Mouse (Mus musculus) c-Kit-positive CD71-positive TER-119-positive erythroid progenitor cells, embryonic 14.5 days (primary cell): ENCODE measurements around the gene Moxd1.

Source experiments
- DNase-seq: peaks from one replicate; pipeline ENCODE4 v3.0.0-alpha.2; 2013; ENCODE audit warnings: low spot score

Moxd1 gene

DNA sequence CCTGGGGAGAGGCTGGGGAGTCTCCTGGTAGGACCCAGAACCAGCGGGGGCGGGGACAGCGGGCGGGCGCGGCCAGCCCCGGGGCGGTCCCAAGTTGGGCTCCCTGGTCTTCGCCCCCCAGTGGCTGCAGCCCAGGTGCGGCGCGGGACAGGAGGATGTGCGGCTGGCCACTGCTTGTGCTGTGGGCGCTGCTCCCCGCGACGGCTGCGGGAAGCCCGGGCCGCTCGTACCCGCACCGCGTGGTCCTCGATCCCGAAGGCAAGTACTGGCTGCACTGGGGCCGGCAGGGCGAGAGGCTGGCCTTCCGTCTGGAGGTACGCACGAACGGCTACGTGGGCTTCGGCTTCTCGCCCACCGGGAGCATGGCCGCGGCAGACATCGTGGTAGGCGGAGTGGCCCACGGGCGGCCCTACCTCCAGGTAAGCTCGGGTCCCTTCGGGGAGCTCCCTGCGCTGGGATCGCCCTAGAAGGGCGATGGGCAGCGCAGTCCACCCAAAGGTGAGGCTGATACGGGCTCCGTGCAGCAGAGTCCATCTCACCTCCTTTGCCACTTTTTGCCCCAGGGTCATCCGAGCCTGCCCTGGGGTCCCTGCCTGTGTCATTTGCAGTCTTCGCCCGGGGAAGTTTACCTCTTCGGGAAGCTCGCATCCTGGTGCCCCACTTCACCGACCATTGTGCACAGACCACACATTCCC lies at the start of gene Moxd1:
Gene Moxd1, plus strand, starts transcription at position 69 of the 695 bp plus-strand sequence.
- no peak for DNase-seq

DNA sequence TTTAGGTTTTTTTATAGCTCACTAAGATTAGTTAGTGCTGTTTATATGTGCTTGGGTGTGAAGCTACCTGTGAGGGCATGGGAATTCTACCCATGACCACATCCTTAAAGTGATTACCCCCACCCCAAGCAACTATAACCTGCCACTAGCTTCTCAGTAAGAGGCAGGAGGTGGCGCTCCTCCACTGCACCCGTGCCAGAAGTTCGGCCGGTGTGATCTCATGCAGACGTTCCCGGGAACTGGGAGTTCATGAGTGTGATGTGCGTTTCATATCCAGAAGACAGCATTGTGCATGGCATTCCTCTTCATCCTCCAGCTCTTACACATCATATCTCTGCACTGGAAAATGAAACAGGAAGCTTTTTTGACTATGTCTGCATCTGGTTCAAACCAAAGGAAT lies 32.9 kb upstream of the Moxd1 start:
- no peak for DNase-seq

DNA sequence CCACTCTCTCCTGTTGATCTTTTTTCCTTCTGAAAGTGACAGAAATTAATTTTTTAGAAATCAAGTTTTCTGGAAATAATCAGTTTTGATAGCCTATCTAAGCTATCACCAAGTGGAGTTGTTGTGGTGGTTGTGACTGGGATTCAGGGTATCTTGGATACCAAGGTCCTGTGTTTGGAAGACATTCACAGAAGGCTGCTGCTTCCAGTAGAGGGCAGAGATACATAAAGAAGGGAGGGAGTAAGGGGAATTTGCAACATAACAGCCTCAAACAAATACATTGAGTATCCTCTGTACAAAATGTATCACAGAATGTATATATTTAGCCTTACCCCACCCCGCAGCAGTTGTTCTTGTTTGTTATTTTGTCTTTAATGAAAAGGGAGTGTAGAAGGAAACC lies 31.3 kb upstream of the Moxd1 start:
- no peak for DNase-seq

DNA sequence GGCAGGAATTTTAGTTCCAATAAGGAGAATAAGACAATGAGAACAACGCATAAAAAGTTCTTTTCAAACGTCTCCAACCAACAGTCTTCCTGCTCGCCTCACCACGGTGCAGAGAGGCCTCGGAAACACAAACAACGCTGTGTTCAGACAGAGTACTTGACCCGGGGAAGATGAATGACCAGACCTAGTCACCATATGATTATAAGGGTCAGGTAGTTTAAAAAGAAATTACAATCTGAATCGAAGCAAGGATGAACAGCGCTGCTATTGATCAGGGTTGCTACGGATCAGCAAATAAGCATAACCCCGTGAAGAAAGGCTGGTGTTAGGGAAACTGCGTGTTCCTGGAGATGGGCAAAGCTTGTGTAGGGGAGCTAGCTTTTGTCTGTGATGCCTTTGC lies 24.0 kb upstream of the Moxd1 start:
- DNase-seq = no peak

- no peak for DNase-seq
Observed at GRCm38 (mm10) chr10:24200099-24200498, 23.2 kb upstream of the Moxd1 start.

GRCm38 (mm10) chr10:24210075-24210474 lies 13.2 kb upstream of the Moxd1 start:
- no peak for DNase-seq

GRCm38 (mm10) chr10:24213297-24213696 lies 10.0 kb upstream of the Moxd1 start:
- DNase-seq = no peak

DNA sequence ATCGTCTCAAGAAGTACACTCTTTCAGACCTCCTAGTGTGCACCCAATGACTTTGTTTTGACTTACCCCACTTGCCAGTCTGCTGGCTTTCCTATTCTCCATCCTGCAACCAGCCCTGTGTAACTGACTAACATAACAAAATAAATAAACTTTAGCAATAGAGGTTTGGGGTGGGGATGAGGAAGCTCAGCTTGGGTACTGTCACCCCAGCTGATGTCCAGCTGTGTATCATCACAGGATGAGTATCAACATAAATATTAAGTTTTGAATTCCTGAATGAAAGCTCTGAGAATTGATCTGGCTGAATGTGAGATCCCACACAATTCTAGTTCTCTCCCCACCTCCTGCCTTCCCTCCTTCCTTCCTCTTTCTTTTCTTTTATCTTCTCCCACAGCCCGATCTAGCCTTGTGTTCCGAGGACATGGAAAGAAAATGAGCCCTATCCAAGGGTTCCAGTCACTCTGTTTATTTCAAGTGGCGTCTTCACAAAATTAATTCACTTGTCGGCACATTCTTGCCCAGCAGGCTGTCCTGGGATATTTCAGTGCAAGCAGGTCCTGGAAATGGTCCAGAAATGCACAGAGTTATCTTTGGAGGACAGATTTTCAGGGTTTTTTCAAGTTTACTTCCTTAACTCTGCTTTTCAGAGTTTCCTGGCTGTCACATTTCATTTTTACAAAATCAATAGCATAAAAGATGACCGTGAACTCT lies 5.6 kb upstream of the Moxd1 start:
- no peak for DNase-seq

- DNase-seq = no peak
Observed at GRCm38 (mm10) chr10:24220931-24221330, 2.4 kb upstream of the Moxd1 start.

- DNase-seq = no peak
Observed at GRCm38 (mm10) chr10:24222911-24223310, 406 bp upstream of the Moxd1 start.

- no peak for DNase-seq
Observed at GRCm38 (mm10) chr10:24224591-24224990, 1.3 kb downstream of the Moxd1 start.

GRCm38 (mm10) chr10:24228318-24229183 lies 5.2 kb downstream of the Moxd1 start:
- no peak for DNase-seq

GRCm38 (mm10) chr10:24232281-24232680 lies 9.0 kb downstream of the Moxd1 start:
- no peak for DNase-seq

DNA sequence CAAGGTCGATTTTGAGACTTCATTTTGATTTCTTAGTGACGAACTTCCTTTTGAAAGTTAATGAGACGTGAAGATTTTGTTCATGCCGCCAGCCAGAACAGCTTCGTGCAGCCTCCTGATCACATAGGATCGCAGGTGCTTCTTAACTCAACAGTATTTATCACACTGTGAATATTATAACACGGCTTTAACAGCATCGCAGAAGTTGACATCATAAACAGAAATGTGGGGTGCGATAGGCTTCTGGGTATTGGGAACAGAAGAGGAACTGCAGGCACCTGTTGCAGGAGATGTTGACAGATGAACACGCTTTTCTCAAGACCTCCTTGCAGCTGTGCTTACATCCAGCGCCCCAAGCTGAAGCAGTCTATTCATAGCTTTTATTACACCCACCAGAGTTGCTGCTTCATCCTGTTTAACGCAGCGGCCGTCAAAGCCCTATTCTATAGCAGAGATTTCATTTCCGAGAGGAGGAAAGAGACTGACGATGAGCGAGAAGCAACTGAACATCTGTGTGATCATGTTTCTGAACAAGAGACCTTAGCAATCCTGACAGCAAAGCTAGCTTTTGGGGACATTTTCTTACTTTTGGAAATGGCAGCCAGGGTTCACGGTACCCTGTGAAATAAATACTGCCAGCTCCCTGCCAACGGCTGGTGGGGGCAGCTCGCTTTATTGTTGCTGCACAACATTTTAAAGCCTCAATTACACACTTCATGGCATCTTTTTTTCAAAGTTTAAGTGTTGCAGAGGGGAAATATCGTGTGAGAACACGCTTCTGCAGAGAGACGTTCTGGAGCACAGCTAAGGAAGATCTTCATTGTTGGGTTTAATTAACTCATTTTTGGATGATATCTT lies 12.3 kb downstream of the Moxd1 start:
- no peak for DNase-seq

GRCm38 (mm10) chr10:24246815-24247214 lies 23.5 kb downstream of the Moxd1 start:
- DNase-seq = no peak

DNA sequence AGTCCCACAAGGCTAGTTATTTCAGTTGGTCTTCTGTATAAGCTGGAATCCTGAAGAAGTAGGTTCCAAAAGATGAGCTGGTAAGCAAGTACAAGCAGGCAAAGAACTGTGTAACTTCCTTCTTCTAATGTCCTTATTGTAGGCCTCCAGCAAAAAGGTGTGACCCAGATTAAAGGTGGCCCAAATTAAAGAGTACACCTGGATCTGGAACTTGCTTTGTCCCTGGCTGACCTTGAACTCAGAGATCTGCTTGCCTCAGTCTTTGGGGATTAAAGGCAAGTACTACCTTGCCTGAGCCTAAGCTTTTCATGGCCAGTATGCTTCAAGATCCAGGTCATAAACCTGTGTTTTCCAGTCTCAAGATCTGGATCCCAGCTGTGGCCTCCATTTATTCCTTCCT lies 24.8 kb downstream of the Moxd1 start:
- no peak for DNase-seq

GRCm38 (mm10) chr10:24251631-24252030 lies 28.3 kb downstream of the Moxd1 start:
- DNase-seq = no peak

DNA sequence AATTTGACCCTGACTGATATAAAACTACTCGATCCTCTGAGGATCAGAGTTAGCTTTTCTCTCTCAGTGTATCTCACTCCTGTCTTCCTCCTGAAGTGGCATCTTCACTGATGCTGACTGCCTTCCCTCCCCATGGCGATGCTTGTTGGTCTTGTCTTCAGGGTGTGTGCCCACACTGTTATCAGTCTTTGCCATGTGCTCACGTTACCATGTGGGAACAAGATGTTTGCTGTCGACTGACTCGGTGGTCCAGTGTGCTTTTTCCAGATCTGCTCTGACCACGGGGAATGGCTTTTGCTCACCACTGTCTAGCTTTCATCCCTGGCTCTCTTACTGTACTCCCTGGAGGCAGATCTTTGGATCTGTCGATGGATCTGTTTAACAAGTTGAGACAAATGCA lies 34.8 kb downstream of the Moxd1 start:
- no peak for DNase-seq

DNA sequence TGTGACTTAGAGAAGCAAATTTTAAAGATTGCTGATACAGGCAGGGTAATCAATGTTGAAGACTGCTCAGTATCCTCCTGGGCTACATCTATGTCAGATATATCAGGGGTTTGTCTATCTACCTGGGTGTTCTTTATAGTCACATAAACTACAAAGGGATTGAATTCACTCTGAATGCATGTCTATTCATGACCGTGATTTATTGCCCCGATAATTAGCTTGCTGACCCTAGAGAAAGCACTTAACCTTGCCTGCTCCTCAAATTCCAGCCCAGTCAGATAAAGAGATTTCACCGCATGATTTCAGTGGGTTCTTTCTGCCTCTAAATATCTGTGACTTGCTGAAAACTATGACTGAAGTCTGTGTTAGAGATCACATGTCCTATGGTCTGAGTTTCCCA lies 35.6 kb downstream of the Moxd1 start:
- DNase-seq = no peak

GRCm38 (mm10) chr10:24259794-24260590 lies 36.7 kb downstream of the Moxd1 start:
- DNase-seq = no peak

GRCm38 (mm10) chr10:24267520-24267919 lies 44.2 kb downstream of the Moxd1 start:
- no peak for DNase-seq
